ENCODE assay signal across 23 mouse cellular contexts in the genomic region with DNA sequence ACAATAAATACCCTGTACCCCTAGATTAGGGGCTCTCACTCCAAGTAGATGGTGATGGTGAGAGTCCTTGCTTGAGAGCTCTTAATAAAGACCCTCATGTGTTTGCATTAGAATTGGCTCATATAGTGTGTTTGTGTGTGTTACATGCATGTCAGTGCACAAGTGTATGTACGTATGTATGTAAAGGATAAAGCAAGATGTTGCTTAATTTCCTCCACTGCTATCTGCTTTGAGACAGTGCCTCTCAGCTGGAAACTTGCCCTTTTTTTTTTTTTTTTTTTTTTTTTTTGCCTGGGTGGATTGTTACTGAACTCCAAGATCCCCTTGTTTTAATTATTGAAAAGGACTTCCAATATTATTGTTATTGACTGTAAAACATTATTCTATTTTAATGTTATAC. TPM values are rescaled to one million over a fixed set of nuclear protein-coding genes. Genes with fewer than 3 reads are reported as not detected.
DNase-seq lines count a peak whose midpoint lies in the region; ATAC-seq and TF ChIP-seq lines count a peak whose summit lies in the region.
"Had no signal": no experiment of that assay in that cellular context is flagged by ENCODE, and none has a peak within 500 bp of the region (broad histone marks: within the 10 kb centered on the region; RNA-seq: fewer than 3 reads in every experiment).

No protein-coding gene starts in this region.

- no peak for TF ChIP-seq CTCF in liver, postnatal 0 days (IDR thresholded peaks at IDR 0.05; ENCODE audit: low read depth)
- no peak for TF ChIP-seq CTCF in MEL (IDR thresholded peaks at IDR 0.05 in 2 of 3, conservative IDR thresholded peaks at IDR 0.05 in 1 of 3; ENCODE audit: control insufficient read depth in 1 of 3, insufficient read depth in 1 of 3, low read depth in 2 of 3, low read length in 3 of 3, poor library complexity in 1 of 3, severe bottlenecking in 1 of 3)

- H3K4me2 ChIP-seq in liver, embryonic 11.5 days, result no peak overlapping the region
- H3K4me2 ChIP-seq in liver, postnatal 0 days (ENCODE audit: low read depth, low read length), result no peak overlapping the region
- H3K4me2 ChIP-seq in midbrain, embryonic 13.5 days (replicated peaks), result no peak overlapping the region
- H3K4me2 ChIP-seq: embryonic facial prominence, embryonic 13.5 days; heart, embryonic 13.5 days had no signal

- H3K36me3 ChIP-seq in liver, embryonic 11.5 days (ENCODE audit: control insufficient read depth, insufficient read depth, low read length), result no peaks in the 10 kb centered on the region
- no peaks in the 10 kb centered on the region for H3K36me3 ChIP-seq in liver, postnatal 0 days (replicated peaks; ENCODE audit: insufficient read depth, low read length)
- no peaks in the 10 kb centered on the region for H3K36me3 ChIP-seq in MEL (ENCODE audit: control insufficient read depth in 1 of 2, insufficient read depth in 2 of 2, low read length in 2 of 2)
- no peaks in the 10 kb centered on the region for H3K36me3 ChIP-seq in midbrain, embryonic 13.5 days
- H3K36me3 ChIP-seq: embryonic facial prominence, embryonic 13.5 days; heart, embryonic 13.5 days had no signal

- H3K79me2 ChIP-seq in MEL (ENCODE audit: control insufficient read depth, insufficient read depth, low read length, poor library complexity), result no peaks in the 10 kb centered on the region

- no peak for TF ChIP-seq POLR2A in MEL (IDR thresholded peaks at IDR 0.05; ENCODE audit: control insufficient read depth in 1 of 2, insufficient read depth in 1 of 2, low read depth in 1 of 2, low read length in 2 of 2, poor library complexity in 1 of 2)

- no peaks in the 10 kb centered on the region for H3K27me3 ChIP-seq in liver, embryonic 11.5 days (replicated peaks; ENCODE audit: control insufficient read depth, insufficient read depth, low read length)
- no peaks in the 10 kb centered on the region for H3K27me3 ChIP-seq in liver, postnatal 0 days (ENCODE audit: insufficient read depth, low read length)
- no peaks in the 10 kb centered on the region for H3K27me3 ChIP-seq in MEL (ENCODE audit: control insufficient read depth in 1 of 2, insufficient read depth in 2 of 2, low read length in 2 of 2)
- no peaks in the 10 kb centered on the region for H3K27me3 ChIP-seq in midbrain, embryonic 13.5 days
- H3K27me3 ChIP-seq: heart, embryonic 13.5 days; Patski had no signal

- no peak overlapping the region for H3K4me3 ChIP-seq in liver, embryonic 11.5 days (ENCODE audit: low read depth, low read length)
- H3K4me3 ChIP-seq in liver, postnatal 0 days (ENCODE audit: low read depth, low read length), result no peak overlapping the region
- H3K4me3 ChIP-seq in MEL (ENCODE audit: control insufficient read depth in 1 of 2, insufficient read depth in 1 of 2, low read depth in 2 of 2, low read length in 2 of 2), result no peak overlapping the region
- H3K4me3 ChIP-seq in midbrain, embryonic 13.5 days (replicated peaks), result no peak overlapping the region
- H3K4me3 ChIP-seq: embryonic facial prominence, embryonic 13.5 days; gastrocnemius, adult 2 months; heart, embryonic 13.5 days had no signal

- 64% methylated on average over 1 of the region's 1 CpGs for WGBS in liver, embryonic 11.5 days
- WGBS in liver, postnatal 0 days (ENCODE audit: insufficient replicate concordance), result 11% methylated on average over 1 of the region's 1 CpGs
- WGBS in midbrain, embryonic 13.5 days, result 87% methylated on average over 1 of the region's 1 CpGs

- no peak for TF ChIP-seq RAD21 in MEL (IDR thresholded peaks at IDR 0.05; ENCODE audit: low read depth, low read length)

- peak; percentile 12; the same call in 1 of the 2 replicates for ATAC-seq in liver, embryonic 11.5 days (replicated peaks; ENCODE audit: low FRiP score)
- no peak for ATAC-seq in liver, postnatal 0 days
- peak; percentile 35; the same call in 1 of the 2 replicates for ATAC-seq in granulocyte monocyte progenitor cell, adult 5-6 weeks (replicated peaks; ENCODE audit: poor library complexity, severe bottlenecking)
- no peak for ATAC-seq in midbrain, embryonic 13.5 days
- ATAC-seq: activated CD4-positive, CD25-positive, alpha-beta regulatory T cell, adult 4 months; CD4-positive, CD25-positive, alpha-beta regulatory T cell, adult 4 months; forebrain, embryonic 14.5 days; hindbrain, embryonic 16.5 days; inflammation-experienced regulatory T-cells, adult 6 months; Patski had no signal

- H3K9me3 ChIP-seq in liver, embryonic 11.5 days (ENCODE audit: control insufficient read depth, low read length), result no peaks in the 10 kb centered on the region
- H3K9me3 ChIP-seq in liver, postnatal 0 days (ENCODE audit: low read length), result no peaks in the 10 kb centered on the region
- no peaks in the 10 kb centered on the region for H3K9me3 ChIP-seq in MEL (replicated peaks; ENCODE audit: insufficient read depth, low read length)
- no peaks in the 10 kb centered on the region for H3K9me3 ChIP-seq in midbrain, embryonic 13.5 days
- H3K9me3 ChIP-seq: embryonic facial prominence, embryonic 13.5 days had no signal

- no peak for TF ChIP-seq EP300 in liver, postnatal 0 days (IDR thresholded peaks at IDR 0.05; ENCODE audit: low read depth)
- no peak for TF ChIP-seq EP300 in MEL (IDR thresholded peaks at IDR 0.05; ENCODE audit: low read depth in 1 of 2, low read length in 2 of 2)

- H3K27ac ChIP-seq in liver, embryonic 11.5 days (ENCODE audit: low read depth, low read length), result no peak overlapping the region
- no peak overlapping the region for H3K27ac ChIP-seq in liver, postnatal 0 days (ENCODE audit: low read depth)
- no peak overlapping the region for H3K27ac ChIP-seq in MEL (ENCODE audit: control insufficient read depth, low read depth, low read length)
- H3K27ac ChIP-seq in midbrain, embryonic 13.5 days, result no peak overlapping the region
- H3K27ac ChIP-seq: embryonic facial prominence, embryonic 13.5 days; gastrocnemius, adult 2 months had no signal

- no peak for DNase-seq in liver, embryonic 11.5 days (ENCODE audit: low spot score)
- no peak for DNase-seq in liver, postnatal 0 days
- DNase-seq in MEL (ENCODE audit: low read depth, low spot score), result peak; percentile 9
- DNase-seq in layer of hippocampus, postnatal 10 days (ENCODE audit: low spot score in 2 of 2), result no peak
- DNase-seq: adrenal gland, postnatal 14 days; B cell, adult 2 months; cerebellum, adult 11-12 months; cerebellum, adult 9-10 months; cerebellum, postnatal 25 days; gastrocnemius, adult 2 months; gastrocnemius, postnatal 25 days; heart, adult 18-20 months; heart, postnatal 36 days had no signal

- no peaks in the 10 kb centered on the region for H3K4me1 ChIP-seq in liver, embryonic 11.5 days (replicated peaks; ENCODE audit: control insufficient read depth, insufficient read depth, low read length)
- H3K4me1 ChIP-seq in liver, postnatal 0 days (ENCODE audit: insufficient read depth), result 0 out of 2 replicates have a peak, but pooled peaks cover 4% of the 10 kb centered on the region
- peaks cover 0 to 3% of the 10 kb centered on the region in 2 experiments; a peak in 1 of 4 replicates for H3K4me1 ChIP-seq in MEL (ENCODE audit: control insufficient read depth in 1 of 2, insufficient read depth in 2 of 2, low read length in 2 of 2)
- H3K4me1 ChIP-seq in midbrain, embryonic 13.5 days (replicated peaks), result no peaks in the 10 kb centered on the region
- H3K4me1 ChIP-seq: embryonic facial prominence, embryonic 13.5 days had no signal

- H3K9ac ChIP-seq in liver, embryonic 11.5 days (ENCODE audit: low read depth, low read length), result no peak overlapping the region
- H3K9ac ChIP-seq in liver, postnatal 0 days (replicated peaks), result no peak overlapping the region
- no peak overlapping the region for H3K9ac ChIP-seq in MEL (ENCODE audit: control insufficient read depth, low read depth, low read length, poor library complexity, severe bottlenecking)
- H3K9ac ChIP-seq in midbrain, embryonic 13.5 days (replicated peaks), result no peak overlapping the region
- H3K9ac ChIP-seq: embryonic facial prominence, embryonic 13.5 days; heart, embryonic 13.5 days had no signal

TF ChIP-seq in MEL, 35 proteins besides CTCF, POLR2A, EP300 and RAD21:
- TF ChIP-seq TCF12 (IDR thresholded peaks at IDR 0.05; ENCODE audit: low read depth, low read length) (peak; percentile 33; the same call in 1 of the 2 replicates), UBTF (IDR thresholded peaks at IDR 0.05; ENCODE audit: borderline replicate concordance, insufficient read depth, low read depth, low read length) (no peak), ZNF384 (IDR thresholded peaks at IDR 0.05; ENCODE audit: low read depth, low read length) (peak; percentile 64)

RNA-seq across cellular contexts. Expression of gene Txlnb, which starts 34.4 kb away (rescaled TPM):
- polyA plus RNA-seq in liver, embryonic 11.5 days (2014; fragmentation: Nextera tagmentation; extraction: Ambion mirVana), result 0.30 and 0.58 TPM in 2 replicates
- 0.05 and 0.22 TPM in 2 replicates for polyA plus RNA-seq in liver, postnatal 0 days (2015; fragmentation: Nextera tagmentation; extraction: Ambion mirVana)
- total RNA-seq in MEL (2012; rRNA removed), result not detected in 2 replicates
- not detected for polyA plus RNA-seq in MEL (2012; ENCODE audit: insufficient read depth in 1 of 2, insufficient read length in 2 of 2, low read depth in 1 of 2, low replicate concordance in 2 of 2, missing spikeins in 1 of 2)
- total RNA-seq in granulocyte monocyte progenitor cell, adult 5-6 weeks (2014; fragmentation: Nextera tagmentation), result 1.5 and 1.9 TPM in 2 replicates
- 0.73 and 1.6 TPM in 2 replicates for total RNA-seq in granulocyte monocyte progenitor cell, adult 5-6 weeks (2017)
- total RNA-seq in layer of hippocampus, postnatal 10 days (2021), result under 1 TPM; 0.21 to 0.31 TPM
- 3.3 and 3.4 TPM in 2 replicates for polyA plus RNA-seq in midbrain, embryonic 13.5 days (2015; fragmentation: Nextera tagmentation; extraction: Ambion mirVana)

RNA-seq across cellular contexts. Expression of gene Cited2, which starts 38.6 kb away (rescaled TPM):
- polyA plus RNA-seq in liver, embryonic 11.5 days (2014; fragmentation: Nextera tagmentation; extraction: Ambion mirVana), result 50.7 and 50.8 TPM in 2 replicates
- polyA plus RNA-seq in liver, postnatal 0 days (2015; fragmentation: Nextera tagmentation; extraction: Ambion mirVana), result 17.0 and 17.1 TPM in 2 replicates
- total RNA-seq in MEL (2012; rRNA removed), result 2.3 and 2.8 TPM in 2 replicates
- 10 to 100 TPM in 1 of 2 experiments, not detected in 1; 13.1 TPM for polyA plus RNA-seq in MEL (2012; ENCODE audit: insufficient read depth in 1 of 2, insufficient read length in 2 of 2, low read depth in 1 of 2, low replicate concordance in 2 of 2, missing spikeins in 1 of 2)
- 96.5 and 128 TPM in 2 replicates for total RNA-seq in granulocyte monocyte progenitor cell, adult 5-6 weeks (2014; fragmentation: Nextera tagmentation)
- total RNA-seq in granulocyte monocyte progenitor cell, adult 5-6 weeks (2017), result 50.0 and 64.9 TPM in 2 replicates
- total RNA-seq in layer of hippocampus, postnatal 10 days (2021), result 10 to 100 TPM; 27.5 to 37.9 TPM
- 77.0 and 81.0 TPM in 2 replicates for polyA plus RNA-seq in midbrain, embryonic 13.5 days (2015; fragmentation: Nextera tagmentation; extraction: Ambion mirVana)

Comparison
In these comparisons a context has a peak if more than half of its experiments do, and no peak if none do; other contexts are left out.
1. ATAC-seq: peak in liver, embryonic 11.5 days (single experiment) and granulocyte monocyte progenitor cell, adult 5-6 weeks (single experiment); none in liver, postnatal 0 days (single experiment) and midbrain, embryonic 13.5 days (single experiment).